Mouse (Mus musculus) kidney, adult 18-20 months (tissue): Measurements from ENCODE around the gene Spred3.
A peak's percentile ranks its signal among the peaks of the same experiment; 100 is the strongest.
"Not testable (repeated sequence)": the region's sequence is repeated elsewhere in the genome, so short reads cannot be mapped to it uniquely, and the experiment has no call there.

Source experiments
- DNase-seq: peaks from one replicate; pipeline ENCODE4 v3.0.0; 2021

Gene Spred3

GRCm38 (mm10) chr7:29168791-29169230 lies 1.4 kb downstream of the Spred3 start:
- DNase-seq: no peak

- no peak for DNase-seq
Observed at GRCm38 (mm10) chr7:29168121-29168695, 2.0 kb downstream of the Spred3 start.

- no peak for DNase-seq
Observed at GRCm38 (mm10) chr7:29167656-29168055, 2.6 kb downstream of the Spred3 start.

- peak; percentile 73 for DNase-seq
Observed at GRCm38 (mm10) chr7:29162750-29163525, 7.3 kb downstream of the Spred3 start.

- no peak for DNase-seq
Observed at GRCm38 (mm10) chr7:29162294-29162693, 7.9 kb downstream of the Spred3 start.

- DNase-seq: no peak
Observed at GRCm38 (mm10) chr7:29158264-29158663, 11.9 kb downstream of the Spred3 start.

GRCm38 (mm10) chr7:29155838-29156782 lies 14.1 kb downstream of the Spred3 start, which contains the start of gene Fam98c:
Fam98c (minus strand) TSS chr7:29156234.
- DNase-seq: peak; percentile 88

- DNase-seq: peak; percentile 93
Observed at GRCm38 (mm10) chr7:29155196-29155837, 14.9 kb downstream of the Spred3 start.

GRCm38 (mm10) chr7:29154018-29154720 lies 16.0 kb downstream of the Spred3 start:
- no peak for DNase-seq

GRCm38 (mm10) chr7:29151486-29151885 lies 18.7 kb downstream of the Spred3 start:
- DNase-seq: no peak

GRCm38 (mm10) chr7:29148771-29149170 lies 21.4 kb downstream of the Spred3 start:
- DNase-seq: peak; percentile 37

- no peak for DNase-seq
Observed at GRCm38 (mm10) chr7:29146625-29147367, 23.4 kb downstream of the Spred3 start.

GRCm38 (mm10) chr7:29144006-29144405 lies 26.2 kb downstream of the Spred3 start:
- DNase-seq: no peak

GRCm38 (mm10) chr7:29141416-29141815 lies 28.8 kb downstream of the Spred3 start:
- DNase-seq: no peak

GRCm38 (mm10) chr7:29139237-29139636 lies 31.0 kb downstream of the Spred3 start:
- not testable (repeated sequence) for DNase-seq

GRCm38 (mm10) chr7:29137429-29137828 lies 32.8 kb downstream of the Spred3 start:
- no peak for DNase-seq

- no peak for DNase-seq
Observed at GRCm38 (mm10) chr7:29134693-29135386, 35.4 kb downstream of the Spred3 start, which contains the start of gene Rasgrp4. Rasgrp4 (plus strand) TSS chr7:29134851.

GRCm38 (mm10) chr7:29134230-29134629 lies 36.0 kb downstream of the Spred3 start:
- DNase-seq: no peak

GRCm38 (mm10) chr7:29128725-29129124 lies 41.5 kb downstream of the Spred3 start:
- no peak for DNase-seq

GRCm38 (mm10) chr7:29126173-29126915 lies 43.9 kb downstream of the Spred3 start:
- DNase-seq: peak; percentile 77
